Mouse (Mus musculus): ENCODE measurements at regions not wholly inside any gene's neighbourhood (a gene's known extent, or its start where the extent isn't known, plus 50 kb on each side); places are given as distances from the start of the nearest gene placed in this dataset.
A peak's percentile ranks its signal among the peaks of the same experiment; 100 is the strongest.

DNA sequence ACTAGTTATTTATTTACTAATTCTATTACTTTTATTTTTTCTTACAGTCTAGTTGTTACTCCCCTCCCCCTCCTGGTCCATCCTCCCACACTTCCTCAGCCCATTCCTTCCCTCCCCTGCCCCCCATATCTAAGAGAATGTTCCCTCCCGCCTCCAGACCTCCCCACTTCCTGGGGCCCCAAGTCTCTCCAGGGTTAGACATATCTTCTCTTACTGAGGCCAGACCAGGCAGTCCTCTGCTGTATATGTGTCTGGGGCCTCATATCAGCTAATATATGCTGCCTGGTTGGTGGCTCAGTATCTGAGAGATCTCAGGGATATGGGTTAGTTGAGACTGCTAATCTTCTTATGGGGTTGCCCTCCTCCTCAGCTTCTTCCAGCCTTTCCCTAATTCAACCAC lies 84.8 kb downstream of the Slc30a10 start:
- Histone ChIP-seq H3K27me3 (ENCODE audit: control insufficient read depth, insufficient read depth, low read length) (no peaks in the 10 kb centered on the region), H3K4me1 (ENCODE audit: control insufficient read depth, insufficient read depth, low read length) (no peaks in the 10 kb centered on the region), H3K27ac (replicated peaks; ENCODE audit: insufficient read depth, low read depth, low read length) (no peak overlapping the region), H3K79me2 (ENCODE audit: control insufficient read depth, insufficient read depth, low read length) (no peaks in the 10 kb centered on the region), H3K36me3 (ENCODE audit: control insufficient read depth, insufficient read depth, low read length) (no peaks in the 10 kb centered on the region), H3K4me3 (ENCODE audit: insufficient read depth, low read depth, low read length) (no peak overlapping the region), H3K9ac (ENCODE audit: low read depth, low read length) (no peak overlapping the region)
- no peak for DNase-seq (ENCODE audit: extremely low read depth, low read depth, low spot score)
- TF ChIP-seq CTCF (IDR thresholded peaks at IDR 0.05; ENCODE audit: low read depth, low read length) (no peak), POLR2A (IDR thresholded peaks at IDR 0.05; ENCODE audit: extremely low read depth, insufficient read depth, low read length) (no peak)
- 46% methylated on average over 1 of the region's 1 CpGs for WGBS

DNA sequence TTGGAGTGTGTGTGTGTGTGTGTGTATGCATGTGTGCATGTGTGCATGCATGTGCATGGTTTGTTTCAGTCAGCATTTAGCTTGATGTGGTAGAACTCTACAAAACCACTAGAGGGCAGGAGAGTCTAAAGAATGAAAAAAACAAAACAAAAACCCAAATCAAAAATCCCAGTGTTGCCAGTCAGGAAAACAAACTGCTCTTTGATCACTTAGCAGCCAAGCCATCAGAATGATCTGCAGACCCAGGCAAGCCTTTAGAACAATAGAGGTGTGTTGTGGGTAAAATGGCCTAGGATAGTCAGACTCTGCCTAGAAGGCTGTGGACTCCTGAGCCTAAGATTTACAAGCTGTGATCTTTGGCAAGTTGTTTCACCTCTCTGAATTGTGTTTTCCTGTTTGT lies 91.7 kb downstream of the Slc30a10 start:
- no peak overlapping the region for H3K9ac ChIP-seq (ENCODE audit: low read depth, low read length)
- H3K4me3 ChIP-seq (ENCODE audit: insufficient read depth, low read depth, low read length) = no peak overlapping the region
- no peak overlapping the region for H3K27ac ChIP-seq (replicated peaks; ENCODE audit: insufficient read depth, low read depth, low read length)
- peak; percentile 41 for DNase-seq (ENCODE audit: extremely low read depth, low read depth, low spot score)
- no peaks in the 10 kb centered on the region for H3K36me3 ChIP-seq (ENCODE audit: control insufficient read depth, insufficient read depth, low read length)
- TF ChIP-seq CTCF (IDR thresholded peaks at IDR 0.05; ENCODE audit: low read depth, low read length) (peak; percentile 48; the same call in 1 of the 2 replicates), POLR2A (IDR thresholded peaks at IDR 0.05; ENCODE audit: extremely low read depth, insufficient read depth, low read length) (no peak)
- no peaks in the 10 kb centered on the region for H3K4me1 ChIP-seq (ENCODE audit: control insufficient read depth, insufficient read depth, low read length)
- H3K27me3 ChIP-seq (ENCODE audit: control insufficient read depth, insufficient read depth, low read length) = peaks cover 3% of the 10 kb centered on the region; the same call in 1 of the 2 replicates
- no peaks in the 10 kb centered on the region for H3K79me2 ChIP-seq (ENCODE audit: control insufficient read depth, insufficient read depth, low read length)

- Histone ChIP-seq H3K4me1 (ENCODE audit: control insufficient read depth, insufficient read depth, low read length) (no peaks in the 10 kb centered on the region), H3K27ac (replicated peaks; ENCODE audit: insufficient read depth, low read depth, low read length) (no peak overlapping the region), H3K36me3 (ENCODE audit: control insufficient read depth, insufficient read depth, low read length) (no peaks in the 10 kb centered on the region), H3K79me2 (ENCODE audit: control insufficient read depth, insufficient read depth, low read length) (no peaks in the 10 kb centered on the region), H3K9ac (ENCODE audit: low read depth, low read length) (no peak overlapping the region), H3K4me3 (ENCODE audit: insufficient read depth, low read depth, low read length) (no peak overlapping the region), H3K27me3 (ENCODE audit: control insufficient read depth, insufficient read depth, low read length) (no peaks in the 10 kb centered on the region)
- 67% methylated on average over 9 of the region's 9 CpGs for WGBS
- no peak for TF ChIP-seq POLR2A (IDR thresholded peaks at IDR 0.05; ENCODE audit: extremely low read depth, insufficient read depth, low read length)
- no peak for DNase-seq (ENCODE audit: extremely low read depth, low read depth, low spot score)
Measured at GRCm38 (mm10) chr1:185572761-185573530, 118.3 kb downstream of the Slc30a10 start.

GRCm38 (mm10) chr1:185574978-185575377 lies 120.3 kb downstream of the Slc30a10 start:
- no peak overlapping the region for H3K27ac ChIP-seq (replicated peaks; ENCODE audit: insufficient read depth, low read depth, low read length)
- no peak overlapping the region for H3K9ac ChIP-seq (ENCODE audit: low read depth, low read length)
- no peak for TF ChIP-seq CTCF (IDR thresholded peaks at IDR 0.05; ENCODE audit: low read depth, low read length)
- no peak for TF ChIP-seq POLR2A (IDR thresholded peaks at IDR 0.05; ENCODE audit: extremely low read depth, insufficient read depth, low read length)
- 74% methylated on average over 4 of the region's 4 CpGs for WGBS
- no peaks in the 10 kb centered on the region for H3K79me2 ChIP-seq (ENCODE audit: control insufficient read depth, insufficient read depth, low read length)
- no peaks in the 10 kb centered on the region for H3K4me1 ChIP-seq (ENCODE audit: control insufficient read depth, insufficient read depth, low read length)
- H3K27me3 ChIP-seq (ENCODE audit: control insufficient read depth, insufficient read depth, low read length) = no peaks in the 10 kb centered on the region
- H3K36me3 ChIP-seq (ENCODE audit: control insufficient read depth, insufficient read depth, low read length) = no peaks in the 10 kb centered on the region
- H3K4me3 ChIP-seq (ENCODE audit: insufficient read depth, low read depth, low read length) = no peak overlapping the region
- no peak for DNase-seq (ENCODE audit: extremely low read depth, low read depth, low spot score)

GRCm38 (mm10) chr1:185579824-185580223 lies 125.2 kb downstream of the Slc30a10 start:
- Histone ChIP-seq H3K27me3 (ENCODE audit: control insufficient read depth, insufficient read depth, low read length) (no peaks in the 10 kb centered on the region), H3K4me1 (ENCODE audit: control insufficient read depth, insufficient read depth, low read length) (no peaks in the 10 kb centered on the region), H3K4me3 (ENCODE audit: insufficient read depth, low read depth, low read length) (no peak overlapping the region), H3K9ac (ENCODE audit: low read depth, low read length) (no peak overlapping the region), H3K79me2 (ENCODE audit: control insufficient read depth, insufficient read depth, low read length) (no peaks in the 10 kb centered on the region), H3K27ac (replicated peaks; ENCODE audit: insufficient read depth, low read depth, low read length) (no peak overlapping the region), H3K36me3 (ENCODE audit: control insufficient read depth, insufficient read depth, low read length) (no peaks in the 10 kb centered on the region)
- no peak for TF ChIP-seq CTCF (IDR thresholded peaks at IDR 0.05; ENCODE audit: low read depth, low read length)
- TF ChIP-seq POLR2A (IDR thresholded peaks at IDR 0.05; ENCODE audit: extremely low read depth, insufficient read depth, low read length) = no peak
- DNase-seq (ENCODE audit: extremely low read depth, low read depth, low spot score) = no peak
- 91% methylated on average over 1 of the region's 1 CpGs for WGBS

DNA sequence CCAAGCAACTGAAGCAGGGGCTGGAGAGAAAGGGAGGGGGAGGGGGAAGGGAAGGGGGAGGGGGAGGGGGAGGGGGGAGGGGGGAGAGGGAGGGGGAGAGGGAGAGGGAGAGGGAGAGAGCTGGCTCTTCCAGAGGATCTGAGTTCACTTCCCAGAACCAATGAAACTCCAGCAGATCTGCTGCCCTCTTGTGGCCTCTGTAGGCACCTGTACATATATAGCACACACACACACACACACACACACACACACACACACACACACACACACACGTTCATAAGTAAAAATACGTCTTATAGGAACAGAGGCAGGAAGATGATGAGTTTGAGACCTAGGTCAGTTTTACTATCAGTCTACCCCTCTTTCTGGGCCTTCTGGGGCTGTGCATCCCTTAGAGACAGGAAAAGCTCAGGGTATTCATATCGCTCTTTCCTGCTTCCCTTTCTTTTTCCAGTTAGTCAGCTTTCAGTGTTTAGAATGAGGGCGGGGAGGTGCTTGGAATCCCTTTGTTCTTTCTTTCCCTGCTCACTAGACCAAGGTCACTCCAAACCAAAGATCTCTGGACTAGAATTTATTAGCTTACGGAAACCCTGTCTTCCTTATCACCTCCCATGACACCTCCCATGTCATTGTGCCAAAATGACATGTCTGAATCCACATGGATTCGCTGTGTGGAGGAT lies 130.7 kb downstream of the Slc30a10 start:
- no peak overlapping the region for H3K4me3 ChIP-seq (ENCODE audit: insufficient read depth, low read depth, low read length)
- H3K4me1 ChIP-seq (ENCODE audit: control insufficient read depth, insufficient read depth, low read length) = no peaks in the 10 kb centered on the region; the same call in 1 of the 2 replicates
- WGBS = 76% methylated on average over 6 of the region's 6 CpGs
- no peaks in the 10 kb centered on the region for H3K36me3 ChIP-seq (ENCODE audit: control insufficient read depth, insufficient read depth, low read length)
- H3K79me2 ChIP-seq (ENCODE audit: control insufficient read depth, insufficient read depth, low read length) = no peaks in the 10 kb centered on the region
- no peak for DNase-seq (ENCODE audit: extremely low read depth, low read depth, low spot score)
- no peaks in the 10 kb centered on the region for H3K27me3 ChIP-seq (ENCODE audit: control insufficient read depth, insufficient read depth, low read length)
- H3K9ac ChIP-seq (ENCODE audit: low read depth, low read length) = no peak overlapping the region
- no peak for TF ChIP-seq POLR2A (IDR thresholded peaks at IDR 0.05; ENCODE audit: extremely low read depth, insufficient read depth, low read length)
- no peak for TF ChIP-seq CTCF (IDR thresholded peaks at IDR 0.05; ENCODE audit: low read depth, low read length)
- H3K27ac ChIP-seq (replicated peaks; ENCODE audit: insufficient read depth, low read depth, low read length) = no peak overlapping the region

All from liver, adult 2 months (tissue).